Mouse (Mus musculus) left cerebral cortex, adult 8-10 months (tissue): ENCODE measurements around the gene Hmces. TPM values are rescaled to one million over a fixed set of nuclear protein-coding genes. Genes with fewer than 3 reads are reported as not detected.
"Not testable (repeated sequence)": the region's sequence is repeated elsewhere in the genome, so short reads cannot be mapped to it uniquely, and the experiment has no call there.

Source experiments
- DNase-seq, 2 experiments: peaks; one replicate each; pipeline ENCODE4 v3.0.0; 2022; ENCODE audit warnings: low spot score in 2 of 2
- microRNA-seq, 2 experiments: library from miRNA; unstranded; fragments of <30 nt; microRNA quantifications; one replicate each; pipeline ENCODE4 v1.2.0; 2022
- total RNA-seq, 4 experiments: library from RNA; stranded (reverse); gene quantifications; 2 replicates each; pipeline ENCODE4 v1.2.4; 2022

The Hmces gene
- total RNA-seq, 4 experiments from 2014 or later = 24.7 to 27.7 (median 25.0) TPM

DNA sequence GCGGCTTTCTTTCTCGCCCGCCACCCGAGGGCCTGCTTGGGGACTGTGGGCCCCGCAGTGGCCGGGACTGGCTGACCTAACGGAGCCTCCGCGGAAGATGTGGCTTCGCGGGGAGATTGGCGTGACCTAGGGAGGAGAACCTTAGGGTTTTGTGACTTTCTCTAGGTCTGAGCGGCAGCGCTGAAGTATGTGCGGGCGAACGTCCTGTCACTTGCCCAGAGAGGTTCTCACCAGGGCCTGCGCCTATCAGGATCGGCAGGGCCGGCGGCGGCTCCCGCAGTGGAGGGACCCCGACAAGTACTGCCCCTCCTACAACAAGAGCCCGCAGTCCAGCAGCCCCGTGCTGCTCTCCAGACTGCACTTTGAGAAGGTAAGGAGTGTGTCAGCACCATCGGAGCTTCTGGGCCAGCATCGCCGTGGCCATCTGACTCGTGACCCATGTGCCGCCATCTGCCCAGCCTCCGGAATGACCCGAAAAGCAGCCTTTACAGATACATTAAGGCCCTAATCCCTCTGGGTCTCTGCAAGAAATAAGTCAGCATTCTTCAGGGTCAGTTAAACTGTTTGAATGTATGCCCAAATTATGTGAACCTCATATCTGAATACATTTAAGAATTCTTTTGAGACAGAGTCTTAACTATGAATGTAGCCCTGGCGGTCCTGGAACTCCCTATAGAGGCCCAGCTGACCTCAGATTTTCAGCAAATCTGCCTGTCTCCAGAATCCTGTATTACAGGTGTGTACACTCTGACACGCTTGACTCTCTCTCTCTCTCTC is 779 bp downstream of the Hmces start:
- no peak for DNase-seq

DNA sequence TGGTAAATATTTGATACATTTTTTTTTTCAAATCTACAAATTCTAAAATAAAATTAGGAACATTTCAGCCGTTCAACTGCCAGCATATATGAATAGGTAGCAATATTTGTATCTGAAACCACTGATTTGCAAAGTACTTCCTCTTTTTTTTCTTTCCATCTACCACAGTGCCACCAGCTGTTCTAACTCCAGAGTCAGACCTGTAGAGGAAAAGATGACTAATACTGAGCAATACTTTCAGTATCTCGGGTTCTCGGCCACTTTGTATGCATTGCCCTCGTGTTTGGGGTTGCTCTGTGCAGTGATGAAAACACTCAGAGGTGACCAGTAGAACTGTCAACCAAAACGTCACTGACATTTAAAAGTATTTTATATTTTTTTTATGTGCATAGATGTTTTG is 2.2 kb downstream of the Hmces start:
- no peak for DNase-seq

DNA sequence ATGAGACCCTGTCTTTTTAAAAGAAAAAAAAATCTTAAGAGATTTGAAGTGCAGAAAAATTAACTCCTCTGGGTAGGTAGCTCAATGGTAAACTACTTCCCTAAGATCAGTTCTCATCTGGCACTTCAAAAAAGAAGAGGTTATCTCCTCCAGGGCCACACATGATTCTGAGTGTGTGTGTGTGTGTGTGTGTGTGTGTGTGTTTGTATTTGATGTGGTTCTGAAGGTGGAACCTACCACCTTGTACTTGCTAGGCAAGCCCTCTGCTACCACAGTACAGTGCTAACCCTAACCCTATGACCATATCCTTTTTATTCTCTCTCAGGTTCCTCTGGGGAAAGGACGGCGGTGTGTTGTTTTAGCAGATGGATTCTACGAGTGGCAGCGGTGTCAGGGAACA is 7.5 kb downstream of the Hmces start:
- DNase-seq = no peak

DNA sequence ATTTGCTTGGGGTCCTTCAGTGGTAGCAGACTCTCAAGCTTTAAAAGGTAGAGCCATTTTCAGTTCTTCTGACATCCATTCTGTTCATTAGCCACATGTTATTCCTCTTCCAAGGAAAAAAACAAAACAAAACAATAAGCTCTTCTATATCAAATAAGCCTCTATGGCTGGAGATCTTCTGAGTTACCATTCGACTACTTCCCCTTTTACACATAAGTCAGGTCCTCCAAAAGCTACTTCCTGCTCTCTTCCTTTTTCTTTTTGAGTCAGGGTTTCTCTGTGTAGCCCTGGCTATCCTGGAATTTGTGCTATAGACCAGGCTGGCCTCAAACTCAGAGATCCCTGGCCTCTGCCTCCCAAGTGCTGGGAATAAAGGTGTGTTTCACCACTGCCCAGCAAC is 9.9 kb downstream of the Hmces start:
- DNase-seq = no peak

DNA sequence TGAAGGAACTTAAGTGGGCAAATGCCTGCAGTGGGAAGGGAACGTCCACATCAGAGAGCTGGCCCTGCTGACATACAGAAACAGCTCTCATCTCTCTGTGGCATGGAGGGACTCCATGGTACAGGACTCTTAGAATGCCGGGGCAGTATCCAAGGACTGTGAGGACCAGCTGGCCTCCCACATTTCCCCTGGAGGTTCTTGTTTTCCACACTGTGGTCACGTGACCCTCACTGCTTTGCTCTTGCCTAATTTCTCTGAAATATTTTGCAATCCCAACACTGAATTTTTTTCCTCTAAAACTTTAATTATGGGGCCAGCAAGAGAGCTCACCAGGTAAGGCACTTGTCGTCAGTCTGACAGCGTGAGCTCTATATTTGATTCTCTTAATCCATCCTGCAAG is 21.3 kb downstream of the Hmces start:
- DNase-seq = no peak

DNA sequence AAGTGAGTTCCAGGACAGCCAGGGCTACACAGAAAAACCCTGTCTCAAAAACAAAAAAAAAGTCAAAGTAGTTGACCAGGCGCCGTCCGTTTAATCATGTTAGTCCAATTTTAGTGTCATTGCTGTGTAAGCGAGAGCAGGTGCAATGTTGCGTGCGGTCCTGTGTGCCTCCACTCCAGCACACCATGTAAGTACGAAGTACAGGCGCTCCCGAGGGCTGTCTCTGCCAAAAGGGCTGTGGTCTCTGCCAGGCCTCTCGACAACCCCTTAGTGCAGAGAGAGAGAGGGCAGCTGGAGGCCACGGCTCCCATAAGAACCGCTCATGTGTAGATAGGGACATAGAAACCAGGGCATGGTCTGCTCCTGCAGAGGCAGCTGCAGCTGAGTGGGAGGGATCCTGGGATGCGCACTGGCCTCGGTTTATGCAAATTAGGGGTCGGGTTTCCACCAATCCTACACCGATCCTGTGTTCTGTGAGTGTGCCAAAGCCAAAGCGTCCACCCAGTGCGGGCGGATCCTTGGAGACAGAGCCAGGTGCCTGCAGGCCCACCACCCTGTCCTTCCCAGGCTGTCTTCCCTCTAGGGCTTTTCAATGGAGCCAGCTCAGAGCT is 23.5 kb downstream of the Hmces start:
- no peak for DNase-seq

DNA sequence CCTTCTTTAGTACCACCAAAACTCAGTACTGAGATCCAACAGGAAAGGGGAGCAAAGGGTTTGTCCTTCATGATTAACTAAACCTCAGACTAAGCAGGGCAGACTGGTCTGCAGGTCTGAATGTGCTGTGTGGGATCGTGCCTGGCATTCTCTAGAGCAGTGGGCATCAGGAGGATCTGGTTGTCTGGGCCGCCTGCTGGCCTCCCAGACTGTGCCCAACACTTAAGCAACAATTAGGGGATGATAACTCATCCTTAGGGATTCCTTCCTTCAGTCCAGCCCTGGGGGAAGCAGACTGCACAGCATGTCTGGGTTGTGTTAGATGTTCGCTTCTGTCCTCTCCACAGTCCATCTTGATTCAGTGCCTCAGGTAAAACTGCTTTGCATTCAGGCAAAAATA is 25.2 kb downstream of the Hmces start:
- DNase-seq = no peak

DNA sequence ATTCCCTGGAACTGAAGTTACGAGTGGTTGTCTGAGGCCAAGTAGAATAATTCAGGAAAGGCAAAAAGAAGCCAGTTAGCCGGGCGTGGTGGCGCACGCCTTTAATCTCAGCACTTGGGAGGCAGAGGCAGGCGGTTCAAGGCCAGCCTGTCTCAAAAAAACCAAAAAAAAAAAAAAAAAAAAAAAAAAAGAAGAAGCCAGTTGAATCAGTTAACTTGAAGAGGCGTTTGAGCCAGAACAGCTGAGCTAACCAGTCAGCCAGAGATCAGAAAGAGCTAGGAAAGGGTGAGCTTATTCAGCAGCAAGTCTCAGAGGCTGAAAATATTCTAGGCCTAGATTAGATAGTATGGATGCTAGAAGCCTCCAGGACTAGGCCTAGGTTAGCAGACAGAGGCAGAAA is 28.4 kb downstream of the Hmces start:
- no peak for DNase-seq

DNA sequence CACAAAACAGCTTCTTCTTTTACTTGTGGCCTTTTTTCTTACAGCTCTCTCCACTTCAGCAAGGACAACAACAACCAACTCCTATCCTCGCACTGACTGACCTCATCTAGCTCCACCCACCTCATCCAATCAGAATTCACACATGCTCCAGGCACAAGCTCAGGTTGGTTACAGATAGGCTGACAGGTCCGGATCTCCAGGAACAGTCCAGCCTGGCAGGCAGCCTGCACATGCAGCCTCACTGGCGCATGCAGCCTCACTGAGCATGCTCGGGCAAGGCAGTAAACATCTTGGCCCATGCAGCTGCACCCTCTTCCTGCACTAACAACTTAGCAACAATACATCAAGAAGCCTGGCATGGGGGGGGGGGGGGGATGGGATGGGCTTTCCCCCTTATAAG is 48.7 kb downstream of the Hmces start:
- DNase-seq = not testable (repeated sequence)

DNA sequence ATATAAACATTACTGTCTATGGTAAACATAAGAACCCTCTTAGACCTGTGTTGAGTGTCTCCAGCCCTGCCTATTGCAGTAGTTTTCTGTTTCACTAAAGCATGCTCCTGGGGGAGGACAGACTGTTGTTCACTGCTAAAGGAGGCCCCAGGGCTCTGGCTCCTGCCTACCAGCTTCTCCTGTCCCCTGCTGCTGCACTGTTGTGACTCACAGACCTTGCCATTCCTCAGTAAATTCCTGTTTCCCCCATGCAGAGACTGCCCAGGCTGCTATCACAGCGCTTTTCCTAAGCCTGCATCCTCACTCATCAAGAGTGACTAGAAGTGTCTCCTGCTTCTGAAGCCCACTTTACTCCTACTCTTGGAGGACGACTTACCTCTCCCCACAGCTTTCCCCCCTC is 56.3 kb downstream of the Hmces start:
- no peak for DNase-seq

DNA sequence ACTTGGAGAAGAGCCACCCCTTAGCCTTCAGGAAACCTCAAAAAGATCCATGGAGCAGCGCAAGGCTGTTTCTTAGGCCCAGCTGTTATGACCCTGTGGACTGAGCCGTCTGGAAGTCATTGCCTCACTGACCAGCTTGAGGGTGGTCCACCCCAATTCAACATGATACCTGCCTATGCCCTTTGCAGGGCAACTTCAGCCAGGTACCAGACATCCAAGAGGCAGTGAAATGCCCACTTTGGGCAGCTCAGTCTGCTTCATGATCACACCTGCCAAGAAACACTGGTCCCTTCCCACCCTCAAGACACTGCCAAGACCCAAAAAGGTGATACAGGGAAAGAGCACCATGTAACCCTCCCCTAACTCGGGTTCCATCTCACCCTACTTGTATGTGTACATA is 66.0 kb downstream of the Hmces start:
- no peak for DNase-seq

DNA sequence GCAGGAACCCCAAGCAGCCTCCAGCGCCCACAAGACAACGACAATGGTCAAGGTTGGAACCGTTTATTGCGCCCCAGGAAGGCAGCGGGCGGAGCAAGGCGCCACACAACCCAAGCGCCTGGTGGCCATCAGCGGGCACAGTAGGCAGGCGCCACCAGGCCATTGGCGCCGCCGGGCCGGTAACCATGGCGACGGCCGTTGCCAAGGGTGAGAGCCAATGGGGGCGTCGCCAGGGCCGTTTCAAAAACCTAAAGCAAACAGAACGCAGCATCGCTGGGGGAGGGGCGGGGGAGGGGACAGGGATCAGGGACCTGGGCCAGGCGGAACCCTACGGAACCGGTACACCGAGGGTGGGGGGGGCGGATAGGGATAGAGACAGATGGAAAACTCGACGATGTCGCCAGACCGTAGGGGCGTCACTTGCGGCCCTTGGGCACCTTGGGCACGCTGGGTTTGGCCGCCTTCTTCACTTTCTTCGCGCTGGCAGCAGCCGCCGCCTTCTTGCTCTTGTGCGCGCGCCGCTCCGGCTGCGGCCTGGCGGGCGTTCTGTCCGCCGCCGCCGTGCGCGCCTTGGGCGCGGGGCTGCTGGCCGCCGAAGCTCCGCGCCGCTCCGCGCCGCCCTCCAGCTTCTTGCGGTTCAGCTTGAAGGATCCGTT is 66.8 kb downstream of the Hmces start:
- peak in 1 of 2 experiments; percentile 86 for DNase-seq

DNA sequence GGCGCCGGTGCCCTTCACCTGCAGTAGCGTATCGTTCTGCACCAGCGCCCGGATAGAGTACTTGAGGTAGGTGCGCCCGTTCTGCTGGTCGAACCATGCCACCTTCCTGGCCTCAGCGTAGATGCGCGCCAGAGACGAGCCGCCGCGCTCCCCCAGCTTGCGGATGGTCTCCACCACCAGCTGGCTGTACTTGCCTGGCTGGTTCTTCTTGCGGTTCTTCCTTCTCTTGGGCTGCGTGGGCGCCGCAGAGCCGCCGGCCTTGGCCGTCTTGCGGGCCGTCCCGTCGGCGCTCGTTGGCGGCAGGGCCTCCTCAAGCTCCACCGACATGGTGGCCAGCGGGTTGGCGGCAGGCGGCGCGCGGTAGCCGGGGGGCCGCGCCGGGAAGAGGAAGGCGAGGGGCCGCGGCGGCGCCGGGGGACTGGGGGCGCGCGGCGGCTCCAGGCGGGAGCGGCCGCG is 67.3 kb downstream of the Hmces start:
- DNase-seq = no peak

DNA sequence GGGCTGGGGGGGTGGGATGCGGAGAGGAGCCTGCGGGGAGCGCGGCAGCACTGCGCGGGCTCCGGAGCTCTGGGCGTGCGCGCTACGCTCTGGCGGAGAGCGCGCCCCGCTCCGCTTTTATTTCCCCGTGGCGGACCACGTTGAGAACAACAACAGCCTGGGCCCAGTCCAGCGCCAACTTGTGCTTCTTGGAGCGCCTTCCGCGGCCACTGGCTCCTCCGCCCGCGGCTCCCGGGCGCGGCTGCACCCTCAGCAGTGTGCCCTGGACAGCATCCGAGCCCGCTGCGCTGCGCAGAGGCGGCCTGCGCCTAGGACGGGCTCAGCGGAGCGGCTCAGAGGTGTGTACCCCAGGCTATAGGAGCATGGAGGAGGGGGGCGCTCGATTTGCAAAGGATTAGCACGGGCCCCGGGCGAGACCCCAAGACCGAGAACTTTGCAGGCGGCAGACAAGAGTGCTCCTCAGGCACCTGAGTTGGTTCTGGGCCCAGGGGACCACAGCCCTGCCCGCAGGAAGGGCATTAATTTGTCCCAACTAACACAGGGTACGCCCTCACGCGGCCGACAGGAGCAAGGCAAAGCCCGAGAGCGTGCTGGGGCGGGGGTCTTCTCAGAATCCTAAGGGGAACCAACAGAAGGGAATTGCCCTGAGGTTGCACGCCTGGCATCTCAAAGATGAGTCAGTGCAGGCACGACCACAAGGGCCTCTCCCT is 68.0 kb downstream of the Hmces start, which contains the start of gene H1fx:
Gene H1fx, minus strand, starts transcription at position 91 of the 710 bp plus-strand sequence.
- peak; percentile 57 to 61 for DNase-seq

DNA sequence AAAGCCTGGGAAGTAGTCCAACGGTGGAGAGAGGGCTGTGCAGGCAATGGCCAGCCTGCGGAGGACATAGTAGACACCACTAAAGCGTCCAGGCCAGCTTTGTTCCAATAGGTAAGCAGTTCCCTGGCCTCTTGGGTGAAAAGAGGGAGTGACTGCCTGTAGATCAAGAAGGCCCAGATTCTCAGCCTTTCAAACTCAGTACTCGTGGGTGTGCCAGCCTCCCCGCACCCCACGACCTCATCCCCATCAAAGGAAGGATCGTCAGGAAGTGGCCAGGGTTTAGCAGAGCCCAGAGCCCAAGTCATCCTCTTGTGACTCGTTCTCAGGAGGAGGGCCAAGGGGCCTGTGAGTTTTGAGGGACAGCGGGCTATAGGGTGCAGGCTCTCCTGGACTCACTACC is 68.8 kb downstream of the Hmces start:
- DNase-seq = no peak

Small RNAs within 50 kb of the gene (microRNA-seq; reads per million reads assigned to microRNA genes)
- gene Gm47286 = 0 to 0.22 reads per million in 2 experiments

Other genes starting within 250 kb of the Hmces start
- 10 to 100 TPM in 1 of 4 experiments, 1 to 10 TPM in 3; 8.2 to 10.3 (median 9.2) TPM for gene Aplf, start 241.7 kb upstream of the Hmces start, total RNA-seq
- gene Efcc1, start 183.1 kb upstream of the Hmces start, total RNA-seq = 1 to 10 TPM; 4.6 to 9.6 (median 8.4) TPM
- 1 to 10 TPM in 3 of 4 experiments, under 1 TPM in 1; 0.72 to 1.4 (median 1.1) TPM for gene Gp9, start 135.9 kb upstream of the Hmces start, total RNA-seq
- gene Rab43, start 101.8 kb upstream of the Hmces start, total RNA-seq = 10 to 100 TPM; 14.4 to 22.1 (median 16.7) TPM
- gene Gm45140, start 78.1 kb upstream of the Hmces start, total RNA-seq = 1 to 10 TPM; 2.2 to 5.0 (median 2.8) TPM
- gene Isy1, start 75.1 kb upstream of the Hmces start, total RNA-seq = 10 to 100 TPM; 27.5 to 30.6 (median 28.5) TPM
- 100 to 1,000 TPM; 280 to 313 (median 302) TPM for gene Cnbp, start 62.8 kb upstream of the Hmces start, total RNA-seq
- 100 to 1,000 TPM; 245 to 257 (median 245) TPM for gene Copg1, start 26.1 kb upstream of the Hmces start, total RNA-seq
- 10 to 100 TPM; 45.4 to 53.5 (median 49.3) TPM for gene H1fx, start 67.7 kb downstream of the Hmces start, total RNA-seq
- 100 to 1,000 TPM; 323 to 394 (median 346) TPM for gene Rab7, start 131.3 kb downstream of the Hmces start, total RNA-seq
- gene Rpn1, start 170.5 kb downstream of the Hmces start, total RNA-seq = 100 to 1,000 TPM; 166 to 188 (median 171) TPM